Mouse (Mus musculus): ENCODE data around the gene Gm17359. TPM values are rescaled to one million over a fixed set of nuclear protein-coding genes. Genes with fewer than 3 reads are reported as not detected.

The Gm17359 gene
- total RNA-seq, 1 experiment: not detected

GRCm38 (mm10) chr3:79409927-79410628 lies 73.6 kb downstream of the Gm17359 start:
- TF ChIP-seq ZC3H11A (IDR thresholded peaks at IDR 0.05; ENCODE audit: borderline replicate concordance, low read depth, low read length): no peak
- no peak for TF ChIP-seq HCFC1 (IDR thresholded peaks at IDR 0.05; ENCODE audit: borderline replicate concordance, insufficient read depth, low read length)
- TF ChIP-seq CHD2 (IDR thresholded peaks at IDR 0.05; ENCODE audit: low read depth, low read length): no peak
- no peak for TF ChIP-seq ZNF384 (IDR thresholded peaks at IDR 0.05; ENCODE audit: low read depth, low read length)
- no peak for TF ChIP-seq MAFK (IDR thresholded peaks at IDR 0.05; ENCODE audit: insufficient read depth, low read depth, low read length)
- no peak for DNase-seq (ENCODE audit: low read depth, low spot score)
- in situ Hi-C loops (cut with MboI; ENCODE audit: low sequenced_read_pairs in 2 of 2, unreplicated experiment in 2 of 2): no loop called here
- Histone ChIP-seq H3K9ac (ENCODE audit: insufficient read depth, low read depth, low read length, poor library complexity, severe bottlenecking) (no peak overlapping the region), H3K36me3 (ENCODE audit: control insufficient read depth, insufficient read depth, low read length, poor library complexity, severe bottlenecking) (no peaks in the 10 kb centered on the region), H3K4me1 (ENCODE audit: control insufficient read depth in 2 of 2, insufficient read depth in 2 of 2, low read length in 2 of 2, poor library complexity in 1 of 2) (no peaks in the 10 kb centered on the region), H3K27ac (ENCODE audit: insufficient read depth, low read depth, low read length, poor library complexity, severe bottlenecking) (no peak overlapping the region), H3K4me3 (ENCODE audit: insufficient read depth in 1 of 2, low read depth in 1 of 2, low read length in 2 of 2, poor library complexity in 1 of 2, severe bottlenecking in 1 of 2) (no peak overlapping the region), H3K9me3 (ENCODE audit: control insufficient read depth, insufficient read depth, low read depth, low read length) (no peaks in the 10 kb centered on the region)

- DNase-seq (ENCODE audit: low read depth, low spot score): no peak
- Histone ChIP-seq H3K27ac (ENCODE audit: insufficient read depth, low read depth, low read length, poor library complexity, severe bottlenecking) (no peak overlapping the region), H3K4me3 (ENCODE audit: insufficient read depth in 1 of 2, low read depth in 1 of 2, low read length in 2 of 2, poor library complexity in 1 of 2, severe bottlenecking in 1 of 2) (no peak overlapping the region), H3K9me3 (ENCODE audit: control insufficient read depth, insufficient read depth, low read depth, low read length) (no peaks in the 10 kb centered on the region), H3K4me1 (ENCODE audit: control insufficient read depth in 2 of 2, insufficient read depth in 2 of 2, low read length in 2 of 2, poor library complexity in 1 of 2) (no peaks in the 10 kb centered on the region), H3K9ac (ENCODE audit: insufficient read depth, low read depth, low read length, poor library complexity, severe bottlenecking) (no peak overlapping the region), H3K36me3 (ENCODE audit: control insufficient read depth, insufficient read depth, low read length, poor library complexity, severe bottlenecking) (no peaks in the 10 kb centered on the region)
- TF ChIP-seq MAFK (IDR thresholded peaks at IDR 0.05; ENCODE audit: insufficient read depth, low read depth, low read length) (no peak), HCFC1 (IDR thresholded peaks at IDR 0.05; ENCODE audit: borderline replicate concordance, insufficient read depth, low read length) (no peak), ZNF384 (IDR thresholded peaks at IDR 0.05; ENCODE audit: low read depth, low read length) (no peak), CHD2 (IDR thresholded peaks at IDR 0.05; ENCODE audit: low read depth, low read length) (no peak), ZC3H11A (IDR thresholded peaks at IDR 0.05; ENCODE audit: borderline replicate concordance, low read depth, low read length) (no peak)
- in situ Hi-C loops (cut with MboI; ENCODE audit: low sequenced_read_pairs in 2 of 2, unreplicated experiment in 2 of 2): no loop called here
Observed at GRCm38 (mm10) chr3:79410629-79410995, 74.2 kb downstream of the Gm17359 start.

DNA sequence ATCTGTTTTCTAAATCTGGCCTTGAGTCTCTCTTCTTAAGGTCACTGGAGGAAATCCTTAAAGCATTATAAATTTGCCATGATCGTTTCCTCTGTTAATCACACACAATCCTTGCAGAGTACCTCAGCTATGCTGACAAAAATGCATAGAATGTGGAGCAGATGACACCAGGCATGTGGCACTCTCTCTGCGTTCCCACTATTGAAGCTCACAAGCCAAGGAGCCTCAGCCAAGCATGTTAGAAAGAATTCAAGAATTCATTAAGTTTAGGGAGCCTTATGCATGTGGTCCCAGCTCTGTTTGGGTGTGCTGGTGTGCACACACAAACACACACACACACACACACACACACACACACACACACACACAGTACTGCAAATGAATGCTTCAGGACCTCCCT lies 75.2 kb downstream of the Gm17359 start:
- TF ChIP-seq MAFK (IDR thresholded peaks at IDR 0.05; ENCODE audit: insufficient read depth, low read depth, low read length) (no peak), ZC3H11A (IDR thresholded peaks at IDR 0.05; ENCODE audit: borderline replicate concordance, low read depth, low read length) (no peak), ZNF384 (IDR thresholded peaks at IDR 0.05; ENCODE audit: low read depth, low read length) (no peak), HCFC1 (IDR thresholded peaks at IDR 0.05; ENCODE audit: borderline replicate concordance, insufficient read depth, low read length) (no peak), CHD2 (IDR thresholded peaks at IDR 0.05; ENCODE audit: low read depth, low read length) (no peak)
- Histone ChIP-seq H3K36me3 (ENCODE audit: control insufficient read depth, insufficient read depth, low read length, poor library complexity, severe bottlenecking) (no peaks in the 10 kb centered on the region), H3K4me3 (ENCODE audit: insufficient read depth in 1 of 2, low read depth in 1 of 2, low read length in 2 of 2, poor library complexity in 1 of 2, severe bottlenecking in 1 of 2) (no peak overlapping the region), H3K4me1 (ENCODE audit: control insufficient read depth in 2 of 2, insufficient read depth in 2 of 2, low read length in 2 of 2, poor library complexity in 1 of 2) (no peaks in the 10 kb centered on the region), H3K9ac (ENCODE audit: insufficient read depth, low read depth, low read length, poor library complexity, severe bottlenecking) (no peak overlapping the region), H3K9me3 (ENCODE audit: control insufficient read depth, insufficient read depth, low read depth, low read length) (no peaks in the 10 kb centered on the region), H3K27ac (ENCODE audit: insufficient read depth, low read depth, low read length, poor library complexity, severe bottlenecking) (no peak overlapping the region)
- no peak for DNase-seq (ENCODE audit: low read depth, low spot score)
- in situ Hi-C loops (cut with MboI; ENCODE audit: low sequenced_read_pairs in 2 of 2, unreplicated experiment in 2 of 2): no loop called here

GRCm38 (mm10) chr3:79413492-79413891 lies 77.0 kb downstream of the Gm17359 start:
- Histone ChIP-seq H3K36me3 (ENCODE audit: control insufficient read depth, insufficient read depth, low read length, poor library complexity, severe bottlenecking) (no peaks in the 10 kb centered on the region), H3K4me3 (ENCODE audit: insufficient read depth in 1 of 2, low read depth in 1 of 2, low read length in 2 of 2, poor library complexity in 1 of 2, severe bottlenecking in 1 of 2) (no peak overlapping the region), H3K4me1 (ENCODE audit: control insufficient read depth in 2 of 2, insufficient read depth in 2 of 2, low read length in 2 of 2, poor library complexity in 1 of 2) (peaks cover 2 to 3% of the 10 kb centered on the region in 2 experiments; a peak in 1 of 4 replicates), H3K9me3 (ENCODE audit: control insufficient read depth, insufficient read depth, low read depth, low read length) (no peaks in the 10 kb centered on the region), H3K27ac (ENCODE audit: insufficient read depth, low read depth, low read length, poor library complexity, severe bottlenecking) (no peak overlapping the region), H3K9ac (ENCODE audit: insufficient read depth, low read depth, low read length, poor library complexity, severe bottlenecking) (no peak overlapping the region)
- in situ Hi-C loops (cut with MboI; ENCODE audit: low sequenced_read_pairs in 2 of 2, unreplicated experiment in 2 of 2): no loop called here
- no peak for DNase-seq (ENCODE audit: low read depth, low spot score)
- TF ChIP-seq HCFC1 (IDR thresholded peaks at IDR 0.05; ENCODE audit: borderline replicate concordance, insufficient read depth, low read length) (no peak), CHD2 (IDR thresholded peaks at IDR 0.05; ENCODE audit: low read depth, low read length) (no peak)

DNA sequence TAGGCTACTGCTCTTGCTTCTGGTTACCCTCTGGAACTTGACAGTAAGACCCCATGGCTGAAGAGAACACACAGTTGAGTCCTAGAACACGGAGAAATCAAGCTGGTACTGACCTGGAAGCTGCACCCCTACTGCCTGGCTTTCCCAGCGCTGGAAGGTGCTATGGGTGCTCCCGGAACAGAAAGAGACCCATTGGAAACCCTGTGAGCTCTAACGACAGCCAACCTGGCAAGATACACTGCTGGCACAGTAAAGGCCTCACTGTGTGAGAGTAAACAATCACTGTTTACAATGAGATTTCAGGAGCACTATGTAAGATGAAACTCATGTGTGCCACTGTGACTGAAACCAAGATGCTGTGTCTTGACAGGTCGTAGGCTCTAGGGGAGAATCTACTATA lies 78.6 kb downstream of the Gm17359 start:
- Histone ChIP-seq H3K9me3 (ENCODE audit: control insufficient read depth, insufficient read depth, low read depth, low read length) (no peaks in the 10 kb centered on the region), H3K4me1 (ENCODE audit: control insufficient read depth in 2 of 2, insufficient read depth in 2 of 2, low read length in 2 of 2, poor library complexity in 1 of 2) (peaks cover 2 to 3% of the 10 kb centered on the region in 2 experiments; a peak in 1 of 4 replicates), H3K27ac (ENCODE audit: insufficient read depth, low read depth, low read length, poor library complexity, severe bottlenecking) (no peak overlapping the region), H3K36me3 (ENCODE audit: control insufficient read depth, insufficient read depth, low read length, poor library complexity, severe bottlenecking) (no peaks in the 10 kb centered on the region), H3K4me3 (ENCODE audit: insufficient read depth in 1 of 2, low read depth in 1 of 2, low read length in 2 of 2, poor library complexity in 1 of 2, severe bottlenecking in 1 of 2) (no peak overlapping the region), H3K9ac (ENCODE audit: insufficient read depth, low read depth, low read length, poor library complexity, severe bottlenecking) (no peak overlapping the region)
- DNase-seq (ENCODE audit: low read depth, low spot score): no peak
- TF ChIP-seq CHD2 (IDR thresholded peaks at IDR 0.05; ENCODE audit: low read depth, low read length) (no peak), HCFC1 (IDR thresholded peaks at IDR 0.05; ENCODE audit: borderline replicate concordance, insufficient read depth, low read length) (no peak), ZC3H11A (IDR thresholded peaks at IDR 0.05; ENCODE audit: borderline replicate concordance, low read depth, low read length) (no peak), ZNF384 (IDR thresholded peaks at IDR 0.05; ENCODE audit: low read depth, low read length) (no peak), MAFK (IDR thresholded peaks at IDR 0.05; ENCODE audit: insufficient read depth, low read depth, low read length) (no peak)
- in situ Hi-C loops (cut with MboI; ENCODE audit: low sequenced_read_pairs in 2 of 2, unreplicated experiment in 2 of 2): no loop called here
